Mouse (Mus musculus) lung, postnatal 0 days (tissue): ENCODE data around the gene Chek1.

Experiments
- CTCF ChIP-seq: IDR thresholded peaks from 2 replicates; pipeline ENCODE4 v1.5.1; 2016; ENCODE audit warnings: antibody characterized with exemption, mild to moderate bottlenecking
- EP300 ChIP-seq: IDR thresholded peaks from 2 replicates; pipeline ENCODE4 v1.6.1; 2016; ENCODE audit warnings: antibody characterized with exemption, mild to moderate bottlenecking, control low read depth

GRCm38 (mm10) chr9:36687329-36687728, 39.5 kb downstream of the Chek1 start:
- TF ChIP-seq CTCF (peak; percentile 39), EP300 (no peak)
